Mouse (Mus musculus): ENCODE measurements around the gene Saxo1. TPM values are rescaled to one million over a fixed set of nuclear protein-coding genes. Genes with fewer than 3 reads are reported as not detected.
A peak's percentile ranks its signal among the peaks of the same experiment; 100 is the strongest.

Saxo1 gene
- not detected in 2 replicates for polyA plus RNA-seq (2012; ENCODE audit: insufficient read depth, insufficient read length, missing spikeins)

DNA sequence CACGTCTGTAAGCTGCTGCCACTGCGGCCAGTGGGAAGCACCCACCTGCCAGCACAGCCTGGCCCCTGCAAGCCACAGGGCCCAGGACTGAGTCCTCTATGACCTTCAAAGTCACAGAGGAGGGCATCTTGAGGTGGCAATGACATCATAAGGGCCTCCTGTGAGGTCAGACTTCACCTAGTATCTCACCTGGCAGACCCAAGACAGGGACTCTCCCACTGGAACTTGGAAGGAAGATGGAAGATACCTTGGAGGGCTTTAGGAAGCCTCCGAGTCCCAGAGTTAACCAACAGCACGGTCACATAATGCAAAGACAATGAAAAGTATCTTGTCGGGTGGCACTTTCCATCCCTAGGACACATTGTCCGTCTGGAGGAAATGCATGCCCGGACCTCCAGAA, at the start of gene Saxo1:
Saxo1 (minus strand) TSS at position 101 of the 400 bp plus-strand sequence.
- H3K4me3 ChIP-seq (ENCODE audit: insufficient read depth, low read depth, low read length) = no peak within 1 kb of the TSS
- no peak within 1 kb of the TSS for H3K27ac ChIP-seq (replicated peaks; ENCODE audit: low read depth, low read length)
- H3K4me1 ChIP-seq (ENCODE audit: control insufficient read depth, insufficient read depth, insufficient read length, low read length) = no peaks in the 10 kb centered on the region

DNA sequence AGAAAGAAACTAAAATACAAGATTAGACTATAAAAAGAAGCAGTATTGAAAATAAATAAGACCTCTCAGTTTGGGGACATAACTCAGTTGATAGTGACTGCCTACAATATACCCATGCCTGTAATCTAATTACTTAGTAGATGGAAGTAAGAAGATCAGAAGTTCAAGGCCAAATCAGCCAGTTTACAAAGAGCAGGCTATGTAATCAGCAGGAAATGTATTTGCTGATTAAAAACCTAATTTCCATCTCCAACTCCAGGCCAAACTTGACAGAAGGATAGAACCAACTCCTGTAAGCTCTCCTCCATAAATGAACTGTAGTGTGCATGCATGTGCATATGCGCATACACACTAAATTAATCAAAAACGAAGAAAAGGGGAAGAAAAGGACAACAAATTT, 33.2 kb upstream of the Saxo1 start:
- no peak overlapping the region for H3K4me3 ChIP-seq (ENCODE audit: insufficient read depth, low read depth, low read length)
- no peaks in the 10 kb centered on the region for H3K4me1 ChIP-seq (ENCODE audit: control insufficient read depth, insufficient read depth, insufficient read length, low read length)
- H3K27ac ChIP-seq (replicated peaks; ENCODE audit: low read depth, low read length) = no peak overlapping the region

DNA sequence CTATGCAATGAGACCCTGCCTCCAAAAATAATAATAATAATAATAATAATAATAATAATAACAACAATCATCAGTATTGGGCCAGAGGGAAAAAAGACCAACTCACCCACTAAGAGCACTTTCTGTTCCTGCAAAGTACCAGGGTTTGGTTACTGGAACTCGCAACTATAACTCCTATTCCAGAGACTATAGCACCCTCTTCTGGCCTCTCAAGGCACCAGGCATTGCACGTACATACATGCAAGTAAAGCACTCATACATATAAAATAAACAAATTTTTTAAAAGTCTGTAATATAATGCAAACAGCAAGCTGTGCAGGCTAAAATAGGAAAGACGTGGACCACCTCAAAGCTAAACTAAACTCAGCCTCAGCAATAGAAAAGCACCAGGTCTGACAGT, 30.1 kb upstream of the Saxo1 start:
- Histone ChIP-seq H3K4me1 (ENCODE audit: control insufficient read depth, insufficient read depth, insufficient read length, low read length) (no peaks in the 10 kb centered on the region), H3K27ac (replicated peaks; ENCODE audit: low read depth, low read length) (no peak overlapping the region), H3K4me3 (ENCODE audit: insufficient read depth, low read depth, low read length) (no peak overlapping the region)

DNA sequence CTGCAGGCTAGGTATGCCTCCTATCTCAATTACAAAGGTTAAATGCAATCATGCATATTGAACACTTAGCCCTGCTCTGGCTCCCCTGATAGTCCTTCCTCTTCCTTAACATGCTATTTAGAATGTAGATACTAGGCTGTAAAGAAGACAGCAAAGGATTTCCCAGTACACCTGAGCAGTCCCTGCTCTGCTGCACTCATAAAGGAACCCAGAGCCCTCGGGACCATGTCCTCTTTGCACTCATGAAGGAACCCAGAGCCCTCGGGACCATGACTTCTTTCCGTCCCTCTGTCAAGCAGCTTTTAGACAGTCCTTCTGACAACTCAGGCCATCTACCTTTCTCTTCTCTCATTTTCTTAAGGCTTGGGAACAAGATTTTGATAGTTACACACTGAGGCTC, 22.5 kb upstream of the Saxo1 start:
- Histone ChIP-seq H3K27ac (replicated peaks; ENCODE audit: low read depth, low read length) (no peak overlapping the region), H3K4me3 (ENCODE audit: insufficient read depth, low read depth, low read length) (no peak overlapping the region), H3K4me1 (ENCODE audit: control insufficient read depth, insufficient read depth, insufficient read length, low read length) (no peaks in the 10 kb centered on the region)

DNA sequence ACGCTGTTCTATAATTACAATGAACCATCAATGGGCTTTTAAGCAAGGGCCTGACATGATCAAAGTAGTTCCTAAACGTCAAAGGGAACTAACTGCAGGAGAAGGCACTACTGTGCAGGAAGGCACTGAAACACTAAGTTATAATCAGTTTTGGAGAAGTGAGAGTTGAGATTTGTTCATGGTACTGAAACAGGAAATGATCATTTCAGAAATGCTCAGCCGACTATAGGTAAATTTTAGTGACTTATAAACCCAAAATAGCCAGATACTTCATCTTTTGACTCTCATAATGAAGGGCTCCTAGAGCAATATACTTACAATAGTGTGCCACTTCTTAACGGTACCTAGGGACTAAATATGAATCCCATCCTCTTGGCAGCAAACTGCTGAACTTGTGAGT, 21.9 kb upstream of the Saxo1 start:
- H3K4me3 ChIP-seq (ENCODE audit: insufficient read depth, low read depth, low read length) = no peak overlapping the region
- H3K27ac ChIP-seq (replicated peaks; ENCODE audit: low read depth, low read length) = no peak overlapping the region
- no peaks in the 10 kb centered on the region for H3K4me1 ChIP-seq (ENCODE audit: control insufficient read depth, insufficient read depth, insufficient read length, low read length)

DNA sequence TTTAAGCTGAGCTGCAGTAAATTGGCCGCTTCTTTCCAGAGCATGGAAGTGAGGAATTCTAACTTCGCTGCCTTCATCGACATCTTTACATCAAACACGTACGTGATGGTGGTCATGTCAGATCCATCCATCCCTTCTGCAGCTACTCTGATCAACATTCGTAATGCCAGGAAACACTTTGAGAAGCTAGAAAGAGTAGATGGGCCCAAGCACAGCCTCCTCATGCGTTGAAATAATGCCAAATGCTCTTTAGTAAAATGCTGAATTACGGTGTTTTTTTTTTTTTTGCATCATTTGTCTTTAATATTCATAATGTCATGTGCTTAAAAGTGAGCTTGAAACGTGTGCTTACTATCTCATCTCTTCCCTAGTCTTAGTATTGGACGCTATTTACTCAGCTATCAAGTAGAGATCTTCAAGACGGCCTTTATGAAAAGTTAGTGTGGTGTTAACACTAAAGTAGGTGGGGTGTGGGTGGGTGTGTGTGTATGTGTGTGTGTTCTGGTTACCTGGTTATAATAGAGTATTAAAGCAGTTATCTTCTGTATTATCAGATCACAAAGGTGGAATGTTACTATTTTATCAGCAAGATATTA, 18.6 kb upstream of the Saxo1 start:
- Histone ChIP-seq H3K27ac (replicated peaks; ENCODE audit: low read depth, low read length) (no peak overlapping the region), H3K4me1 (ENCODE audit: control insufficient read depth, insufficient read depth, insufficient read length, low read length) (no peaks in the 10 kb centered on the region), H3K4me3 (ENCODE audit: insufficient read depth, low read depth, low read length) (peak overlapping the region; percentile 78)

DNA sequence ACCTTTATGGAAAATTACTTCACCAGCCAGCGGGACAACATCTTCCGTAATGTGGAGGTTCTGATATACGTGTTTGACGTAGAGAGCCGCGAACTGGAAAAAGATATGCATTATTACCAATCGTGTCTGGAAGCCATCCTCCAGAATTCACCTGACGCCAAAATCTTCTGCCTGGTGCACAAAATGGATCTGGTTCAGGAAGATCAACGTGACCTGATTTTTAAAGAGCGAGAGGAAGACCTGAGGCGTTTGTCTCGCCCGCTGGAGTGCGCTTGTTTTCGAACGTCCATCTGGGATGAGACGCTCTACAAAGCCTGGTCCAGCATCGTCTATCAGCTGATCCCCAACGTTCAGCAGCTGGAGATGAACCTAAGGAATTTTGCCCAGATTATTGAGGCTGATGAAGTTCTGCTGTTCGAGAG, 18.0 kb upstream of the Saxo1 start:
- Histone ChIP-seq H3K27ac (replicated peaks; ENCODE audit: low read depth, low read length) (no peak overlapping the region), H3K4me3 (ENCODE audit: insufficient read depth, low read depth, low read length) (peak overlapping the region; percentile 78), H3K4me1 (ENCODE audit: control insufficient read depth, insufficient read depth, insufficient read length, low read length) (no peaks in the 10 kb centered on the region)

DNA sequence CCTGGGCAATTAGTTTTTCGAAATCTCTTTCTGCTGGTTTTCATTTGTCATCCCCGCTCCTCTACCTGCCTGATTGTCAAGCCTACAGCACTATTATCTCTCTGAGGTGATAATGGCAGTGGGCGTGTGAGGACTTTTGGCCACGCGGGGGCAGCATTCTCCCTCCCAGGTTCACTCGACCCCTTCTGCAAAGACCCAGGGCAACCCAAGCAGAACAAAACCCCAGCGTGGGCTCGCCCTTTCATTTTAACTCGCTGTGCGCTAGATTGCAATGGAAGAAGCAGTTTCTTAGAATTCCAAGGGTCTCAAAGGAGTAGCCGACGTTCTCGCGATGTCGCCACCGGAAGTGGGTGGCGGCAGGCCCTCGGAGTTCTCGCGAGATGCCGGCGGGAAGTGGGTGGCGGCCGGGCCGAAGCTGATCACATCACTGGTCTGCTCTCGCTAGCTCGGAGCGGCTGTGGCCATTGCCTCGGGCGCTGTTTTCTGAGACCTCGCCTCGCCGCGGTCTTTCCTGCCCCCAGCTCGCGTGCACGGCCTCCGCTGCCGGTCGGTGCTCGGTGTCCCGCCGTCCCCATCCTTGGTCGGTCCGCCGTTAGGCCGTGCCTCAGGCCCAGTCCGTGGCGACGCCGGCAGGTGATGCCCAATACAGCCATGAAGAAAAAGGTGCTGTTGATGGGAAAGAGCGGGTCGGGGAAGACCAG, 17.3 kb upstream of the Saxo1 start, which contains the start of gene Rraga:
Rraga (plus strand) TSS at position 386 of the 701 bp plus-strand sequence.
- H3K27ac ChIP-seq (replicated peaks; ENCODE audit: low read depth, low read length) = peak within 1 kb of the TSS; percentile 91
- H3K4me3 ChIP-seq (ENCODE audit: insufficient read depth, low read depth, low read length) = peak within 1 kb of the TSS; percentile 78
- H3K4me1 ChIP-seq (ENCODE audit: control insufficient read depth, insufficient read depth, insufficient read length, low read length) = no peaks in the 10 kb centered on the region

DNA sequence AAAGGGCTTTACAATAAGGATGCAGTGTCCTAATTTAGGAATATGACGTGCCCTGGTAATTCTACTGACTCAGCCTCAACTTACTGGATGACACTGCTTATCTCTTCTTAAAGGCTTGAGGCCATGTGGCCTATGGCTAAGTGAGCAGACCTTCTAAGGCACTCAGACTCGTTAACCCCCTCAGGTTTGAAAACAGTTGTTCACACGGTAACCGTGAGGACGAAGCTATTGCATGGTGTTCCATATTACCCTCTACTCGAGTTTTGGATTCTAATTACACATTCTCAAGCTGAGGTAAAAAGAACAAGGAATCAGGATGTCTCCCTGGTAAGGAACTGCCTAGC, 16.8 kb upstream of the Saxo1 start:
- Histone ChIP-seq H3K4me3 (ENCODE audit: insufficient read depth, low read depth, low read length) (peak overlapping the region; percentile 78), H3K27ac (replicated peaks; ENCODE audit: low read depth, low read length) (peak overlapping the region; percentile 91), H3K4me1 (ENCODE audit: control insufficient read depth, insufficient read depth, insufficient read length, low read length) (no peaks in the 10 kb centered on the region)

DNA sequence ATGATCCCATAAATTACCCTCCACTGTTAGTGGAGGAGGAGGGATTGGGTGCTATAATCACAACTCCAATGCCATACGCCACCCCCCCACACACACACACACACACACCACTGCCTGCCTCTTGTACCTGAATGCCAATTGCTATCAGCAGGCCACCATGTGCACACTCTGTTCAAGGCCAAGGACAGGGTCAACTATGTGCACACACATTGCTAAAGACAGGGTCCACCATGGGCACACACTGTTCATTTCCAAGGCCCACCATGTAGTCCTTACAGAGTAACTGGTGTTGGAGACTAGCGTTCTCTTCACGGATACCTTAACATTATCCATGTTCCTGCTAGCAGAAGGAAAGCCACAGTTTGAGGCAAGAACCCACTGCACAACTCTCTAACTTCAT, 2.9 kb upstream of the Saxo1 start:
- no peak overlapping the region for H3K27ac ChIP-seq (replicated peaks; ENCODE audit: low read depth, low read length)
- no peaks in the 10 kb centered on the region for H3K4me1 ChIP-seq (ENCODE audit: control insufficient read depth, insufficient read depth, insufficient read length, low read length)
- no peak overlapping the region for H3K4me3 ChIP-seq (ENCODE audit: insufficient read depth, low read depth, low read length)

DNA sequence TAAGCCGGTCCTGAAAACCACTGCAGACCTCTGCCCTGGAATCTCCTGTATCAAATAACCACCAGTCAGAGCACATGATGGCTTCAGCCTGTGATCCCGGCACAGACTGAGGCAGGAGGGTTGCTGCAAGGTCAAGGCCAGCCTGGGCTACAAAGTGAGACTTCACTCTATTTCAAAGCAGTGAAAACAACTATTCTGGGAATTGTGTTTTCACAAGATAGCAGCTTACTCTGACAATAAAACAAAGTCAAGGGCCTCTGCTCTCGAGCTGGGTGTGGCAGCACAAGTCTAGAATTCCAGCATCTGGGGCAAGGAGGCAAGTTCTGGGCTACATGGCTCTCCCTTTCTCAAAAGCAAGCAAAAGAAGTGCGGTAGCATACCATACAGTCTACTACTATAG, 878 bp upstream of the Saxo1 start:
- H3K4me3 ChIP-seq (ENCODE audit: insufficient read depth, low read depth, low read length) = no peak overlapping the region
- no peaks in the 10 kb centered on the region for H3K4me1 ChIP-seq (ENCODE audit: control insufficient read depth, insufficient read depth, insufficient read length, low read length)
- H3K27ac ChIP-seq (replicated peaks; ENCODE audit: low read depth, low read length) = no peak overlapping the region

DNA sequence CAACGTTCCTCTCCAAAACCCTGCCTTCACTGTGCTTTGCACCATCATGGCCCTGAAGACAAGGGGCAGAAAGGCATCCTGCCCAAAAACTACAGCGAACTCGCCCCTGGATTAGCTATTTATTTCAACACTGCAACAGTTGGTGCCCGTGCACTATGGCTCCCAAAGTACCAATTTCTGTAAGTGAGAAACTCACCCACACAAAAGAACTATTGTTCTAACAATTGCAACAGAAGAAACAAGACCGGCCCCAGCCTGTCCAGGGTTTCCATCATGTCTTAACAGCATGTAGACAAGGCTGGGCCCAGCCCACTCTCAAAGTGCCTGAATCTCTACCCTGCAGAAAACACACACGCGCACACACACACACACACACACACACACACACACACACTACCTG, 757 bp downstream of the Saxo1 start:
- Histone ChIP-seq H3K4me1 (ENCODE audit: control insufficient read depth, insufficient read depth, insufficient read length, low read length) (no peaks in the 10 kb centered on the region), H3K4me3 (ENCODE audit: insufficient read depth, low read depth, low read length) (no peak overlapping the region)

DNA sequence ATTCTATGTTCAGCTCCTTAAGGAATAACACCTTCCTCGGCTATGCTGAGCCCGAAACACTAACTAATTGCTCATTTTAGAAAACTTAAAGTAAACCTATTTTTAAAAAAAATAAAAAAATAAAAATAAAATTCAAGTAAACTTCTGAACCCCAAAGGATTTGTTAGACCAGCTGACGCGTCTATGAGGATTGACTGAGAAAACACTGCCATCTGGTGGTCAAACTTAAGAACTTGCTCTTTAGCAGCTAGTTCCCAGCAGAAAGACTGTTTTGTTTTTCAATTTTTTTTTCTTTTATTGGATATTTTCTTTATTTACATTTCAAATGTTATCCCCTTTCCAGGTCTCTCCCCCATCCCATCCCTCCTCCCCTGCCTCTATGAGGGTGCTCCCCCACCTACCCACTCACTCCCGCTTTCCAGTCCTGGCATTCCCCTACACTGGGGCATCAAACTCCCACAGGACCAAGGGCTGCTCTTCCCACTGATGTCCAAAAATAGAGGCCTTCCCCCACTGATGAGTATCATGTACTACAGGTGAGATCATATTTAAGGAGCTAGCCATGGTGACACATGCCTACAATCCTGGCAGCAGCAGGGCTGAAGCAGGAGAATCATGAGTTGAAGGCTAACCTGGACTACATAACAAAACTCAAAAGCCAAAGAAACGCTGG, 3.0 kb downstream of the Saxo1 start:
- Histone ChIP-seq H3K4me3 (ENCODE audit: insufficient read depth, low read depth, low read length) (no peak overlapping the region), H3K27ac (replicated peaks; ENCODE audit: low read depth, low read length) (no peak overlapping the region), H3K4me1 (ENCODE audit: control insufficient read depth, insufficient read depth, insufficient read length, low read length) (no peaks in the 10 kb centered on the region)

More for the DNA sequence above, 757 bp downstream of the Saxo1 start:
- no peak overlapping the region for H3K27ac ChIP-seq (replicated peaks; ENCODE audit: low read depth, low read length)

DNA sequence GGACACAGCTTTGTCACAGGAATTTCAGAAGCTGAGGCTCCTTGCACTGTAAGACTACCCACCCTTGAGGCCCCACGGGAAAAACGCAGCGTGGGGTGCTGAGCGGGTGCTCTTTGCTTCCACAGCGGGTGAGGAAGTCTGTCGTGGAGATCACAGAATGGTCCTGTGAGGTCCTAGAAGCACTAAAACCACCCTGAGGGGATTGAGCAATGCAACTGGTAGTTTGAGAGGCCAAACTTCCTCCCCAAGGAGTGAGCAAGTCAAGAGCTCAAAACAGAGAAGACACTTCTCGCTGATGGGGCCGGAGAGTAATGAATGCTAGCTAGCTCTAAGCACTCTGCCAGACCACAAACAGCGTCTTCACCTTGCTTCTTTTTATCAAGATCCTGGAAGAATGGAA, 9.8 kb downstream of the Saxo1 start:
- H3K4me1 ChIP-seq (ENCODE audit: control insufficient read depth, insufficient read depth, insufficient read length, low read length) = no peaks in the 10 kb centered on the region
- H3K27ac ChIP-seq (replicated peaks; ENCODE audit: low read depth, low read length) = no peak overlapping the region

DNA sequence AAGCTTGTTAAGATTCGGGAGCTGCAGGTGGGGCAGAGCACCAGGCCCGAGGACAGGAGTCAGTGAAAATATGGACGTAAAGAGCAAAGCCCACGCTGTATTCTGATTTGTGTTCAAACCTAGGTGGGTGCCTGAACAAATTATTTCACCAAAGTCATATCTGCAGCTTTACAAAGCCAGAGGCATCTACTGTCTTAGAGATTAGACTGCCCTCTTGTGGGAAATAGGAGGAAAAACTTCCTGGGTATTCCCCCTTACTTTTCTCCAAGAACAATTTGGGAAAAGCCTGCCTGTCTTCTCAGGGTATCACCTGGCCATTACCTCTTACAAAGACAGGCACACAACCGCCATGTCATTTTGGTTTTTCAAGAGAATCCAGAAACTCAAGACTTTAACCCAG, 12.5 kb downstream of the Saxo1 start:
- Histone ChIP-seq H3K4me1 (ENCODE audit: control insufficient read depth, insufficient read depth, insufficient read length, low read length) (no peaks in the 10 kb centered on the region), H3K4me3 (ENCODE audit: insufficient read depth, low read depth, low read length) (no peak overlapping the region), H3K27ac (replicated peaks; ENCODE audit: low read depth, low read length) (no peak overlapping the region)

More for the DNA sequence above, 9.8 kb downstream of the Saxo1 start:
- H3K4me3 ChIP-seq (ENCODE audit: insufficient read depth, low read depth, low read length) = no peak overlapping the region

DNA sequence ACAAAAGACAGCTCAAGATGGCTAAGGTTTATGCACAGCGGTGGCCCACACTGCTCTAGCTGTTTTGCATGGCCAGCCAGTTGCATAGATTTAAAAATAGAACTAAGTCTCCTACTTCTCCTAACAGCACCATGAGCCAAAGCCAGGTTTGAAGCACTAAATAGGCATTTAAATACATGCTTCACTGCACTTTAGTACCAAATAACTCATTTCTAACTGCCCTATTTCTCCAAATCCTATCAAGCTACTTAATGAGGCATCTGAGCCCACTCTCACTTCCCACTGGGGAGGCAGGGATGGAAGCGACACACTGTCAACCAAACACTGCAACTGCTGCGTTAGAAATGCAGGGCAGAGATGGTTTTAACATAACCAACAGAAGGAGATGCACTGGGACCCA, 14.1 kb downstream of the Saxo1 start:
- Histone ChIP-seq H3K4me1 (ENCODE audit: control insufficient read depth, insufficient read depth, insufficient read length, low read length) (no peaks in the 10 kb centered on the region), H3K4me3 (ENCODE audit: insufficient read depth, low read depth, low read length) (no peak overlapping the region), H3K27ac (replicated peaks; ENCODE audit: low read depth, low read length) (no peak overlapping the region)

Measured in brown adipose tissue, adult 24 weeks (tissue).